Mouse (Mus musculus): ENCODE data around the gene Frmd4a. TPM values are rescaled to one million over a fixed set of nuclear protein-coding genes. Genes with fewer than 3 reads are reported as not detected.
A peak's percentile ranks its signal among the peaks of the same experiment; 100 is the strongest.
"Not testable (repeated sequence)": the region's sequence is repeated elsewhere in the genome, so short reads cannot be mapped to it uniquely, and the experiment has no call there.

Frmd4a gene
- polyA plus RNA-seq, 1 experiment = 106 TPM

DNA sequence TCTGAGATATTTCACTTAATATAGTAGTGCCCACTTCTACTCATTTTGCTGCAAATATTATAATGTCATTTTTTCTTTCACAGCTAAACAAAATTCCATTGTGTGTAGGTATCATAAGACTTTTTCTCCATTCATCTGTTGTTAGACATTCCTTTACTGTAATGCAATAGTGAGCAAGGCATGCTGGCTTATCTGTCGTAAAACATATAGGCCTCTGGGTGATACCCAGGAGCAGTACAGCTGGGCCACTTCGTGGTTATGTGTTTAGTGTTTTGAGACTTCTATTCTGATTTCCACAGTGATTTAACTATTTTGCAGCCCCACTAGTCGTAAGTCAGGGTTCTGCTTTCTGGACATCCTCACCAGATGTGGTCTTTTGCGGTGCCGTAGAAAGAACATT is 236.6 kb downstream of the Frmd4a start:
- DNase-seq (ENCODE audit: low read depth) = no peak

GRCm38 (mm10) chr2:4256242-4256641 is 238.7 kb downstream of the Frmd4a start:
- no peak for DNase-seq (ENCODE audit: low read depth)
- TF ChIP-seq POLR2A (IDR thresholded peaks at IDR 0.05; ENCODE audit: borderline replicate concordance, extremely low read depth, insufficient read depth, insufficient read length, poor library complexity, severe bottlenecking) (no peak), CTCF (IDR thresholded peaks at IDR 0.05; ENCODE audit: borderline replicate concordance, extremely low read depth, insufficient read depth, insufficient read length) (no peak)

More for the DNA sequence above, 236.6 kb downstream of the Frmd4a start:
- no peak for TF ChIP-seq POLR2A (IDR thresholded peaks at IDR 0.05; ENCODE audit: borderline replicate concordance, extremely low read depth, insufficient read depth, insufficient read length, poor library complexity, severe bottlenecking)
- no peak for TF ChIP-seq CTCF (IDR thresholded peaks at IDR 0.05; ENCODE audit: borderline replicate concordance, extremely low read depth, insufficient read depth, insufficient read length)

DNA sequence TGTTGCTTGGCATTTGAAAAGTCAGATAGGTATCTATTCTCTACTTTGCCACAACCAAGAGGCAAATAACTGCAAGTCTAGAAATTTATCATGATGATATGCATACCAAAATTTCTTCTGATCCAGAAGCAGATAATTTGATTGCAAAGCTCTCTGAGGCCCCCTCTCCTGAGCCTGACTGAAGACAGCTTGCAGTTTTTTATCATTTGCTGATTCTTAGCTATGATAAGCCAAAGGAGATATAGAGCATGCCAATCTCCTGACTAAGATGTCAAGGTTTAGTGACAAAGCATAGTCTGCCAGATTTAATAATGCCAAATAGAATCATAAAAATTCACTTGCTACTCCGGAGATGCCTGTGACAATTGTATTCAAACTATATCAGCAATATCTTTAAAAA is 240.1 kb downstream of the Frmd4a start:
- DNase-seq (ENCODE audit: low read depth) = no peak
- TF ChIP-seq POLR2A (IDR thresholded peaks at IDR 0.05; ENCODE audit: borderline replicate concordance, extremely low read depth, insufficient read depth, insufficient read length, poor library complexity, severe bottlenecking) = no peak
- TF ChIP-seq CTCF (IDR thresholded peaks at IDR 0.05; ENCODE audit: borderline replicate concordance, extremely low read depth, insufficient read depth, insufficient read length) = no peak

DNA sequence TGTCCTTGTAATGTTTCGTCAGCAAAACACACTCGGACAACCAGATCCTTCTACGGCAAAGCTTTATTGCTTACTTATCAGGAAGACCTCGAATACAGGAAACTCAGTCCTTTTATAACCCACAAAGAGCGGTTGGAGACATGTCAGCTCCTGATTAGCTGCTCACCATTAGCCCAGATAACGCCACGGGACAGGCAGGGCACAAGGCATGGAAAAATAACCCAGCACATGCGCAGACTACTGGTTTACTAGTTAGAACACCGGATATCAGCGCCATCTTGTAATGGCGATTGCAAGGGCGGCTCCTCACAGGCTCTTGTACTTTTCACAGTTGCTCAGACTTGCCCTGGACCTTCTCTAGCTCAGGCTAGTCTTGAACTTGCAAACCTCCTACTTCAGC is 241.3 kb downstream of the Frmd4a start:
- not testable (repeated sequence) for DNase-seq (ENCODE audit: low read depth)

DNA sequence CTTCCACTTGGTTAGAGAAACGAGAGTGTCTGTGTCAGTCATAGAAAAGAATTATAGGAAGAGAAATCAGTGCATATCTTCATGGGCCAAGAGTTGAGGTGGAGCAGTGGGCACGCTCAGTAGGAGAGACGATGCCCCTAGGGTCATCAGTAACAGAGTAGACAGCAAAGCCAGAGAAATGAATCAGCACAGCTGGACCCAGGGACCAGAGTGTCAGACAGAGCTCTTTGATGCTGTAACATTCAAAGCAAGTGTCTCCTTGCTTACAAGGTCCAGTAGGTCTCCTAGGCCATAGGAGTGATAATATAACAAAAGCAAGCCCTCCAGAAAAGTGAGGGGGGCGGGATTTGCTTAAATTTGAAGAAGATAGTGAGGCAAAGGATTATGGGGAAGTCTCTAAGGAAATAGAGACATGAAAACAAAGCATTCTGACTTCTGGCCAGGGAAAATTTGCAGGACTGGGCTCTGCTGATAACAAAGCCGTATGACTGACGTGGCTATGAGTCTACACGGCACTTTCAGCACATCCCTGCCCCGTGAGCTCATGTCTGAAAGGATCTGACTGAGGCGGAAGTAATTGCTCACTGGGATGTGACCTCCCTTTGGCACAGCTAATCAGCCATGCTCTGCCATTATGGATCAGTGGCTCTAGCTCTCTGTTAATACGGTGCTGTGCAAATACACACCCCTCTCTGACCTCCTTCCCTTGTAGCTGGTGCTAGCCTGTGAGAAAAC is 243.0 kb downstream of the Frmd4a start:
- TF ChIP-seq POLR2A (IDR thresholded peaks at IDR 0.05; ENCODE audit: borderline replicate concordance, extremely low read depth, insufficient read depth, insufficient read length, poor library complexity, severe bottlenecking) (no peak), CTCF (IDR thresholded peaks at IDR 0.05; ENCODE audit: borderline replicate concordance, extremely low read depth, insufficient read depth, insufficient read length) (no peak)
- peak; percentile 76 for DNase-seq (ENCODE audit: low read depth)

DNA sequence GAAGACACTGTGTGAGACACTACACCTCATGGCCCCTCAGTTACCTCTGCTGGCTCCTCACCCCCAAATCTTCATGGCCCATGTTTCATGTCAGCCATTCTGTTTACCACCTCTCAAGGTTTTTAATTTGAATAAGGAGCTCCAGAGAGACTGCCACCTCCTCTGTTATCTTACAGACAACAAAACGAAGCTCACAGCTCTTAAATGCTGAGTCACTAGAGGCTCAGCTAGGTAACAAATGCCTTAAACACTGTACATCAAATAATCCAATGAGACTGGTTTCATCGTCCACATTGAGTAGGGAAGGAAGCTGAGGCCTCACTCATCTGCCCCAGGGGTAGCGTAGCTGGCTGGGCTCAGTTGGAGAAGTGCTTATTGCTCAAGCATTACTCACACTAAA is 245.2 kb downstream of the Frmd4a start:
- TF ChIP-seq CTCF (IDR thresholded peaks at IDR 0.05; ENCODE audit: borderline replicate concordance, extremely low read depth, insufficient read depth, insufficient read length) (no peak), POLR2A (IDR thresholded peaks at IDR 0.05; ENCODE audit: borderline replicate concordance, extremely low read depth, insufficient read depth, insufficient read length, poor library complexity, severe bottlenecking) (no peak)
- DNase-seq (ENCODE audit: low read depth) = no peak

GRCm38 (mm10) chr2:4267377-4267776 is 249.9 kb downstream of the Frmd4a start:
- no peak for DNase-seq (ENCODE audit: low read depth)
- no peak for TF ChIP-seq POLR2A (IDR thresholded peaks at IDR 0.05; ENCODE audit: borderline replicate concordance, extremely low read depth, insufficient read depth, insufficient read length, poor library complexity, severe bottlenecking)
- no peak for TF ChIP-seq CTCF (IDR thresholded peaks at IDR 0.05; ENCODE audit: borderline replicate concordance, extremely low read depth, insufficient read depth, insufficient read length)

GRCm38 (mm10) chr2:4282777-4283176 is 265.3 kb downstream of the Frmd4a start:
- no peak for DNase-seq (ENCODE audit: low read depth)
- no peak for TF ChIP-seq CTCF (IDR thresholded peaks at IDR 0.05; ENCODE audit: borderline replicate concordance, extremely low read depth, insufficient read depth, insufficient read length)
- TF ChIP-seq POLR2A (IDR thresholded peaks at IDR 0.05; ENCODE audit: borderline replicate concordance, extremely low read depth, insufficient read depth, insufficient read length, poor library complexity, severe bottlenecking) = no peak

GRCm38 (mm10) chr2:4285693-4286291 is 268.3 kb downstream of the Frmd4a start:
- TF ChIP-seq POLR2A (IDR thresholded peaks at IDR 0.05; ENCODE audit: borderline replicate concordance, extremely low read depth, insufficient read depth, insufficient read length, poor library complexity, severe bottlenecking) (no peak), CTCF (IDR thresholded peaks at IDR 0.05; ENCODE audit: borderline replicate concordance, extremely low read depth, insufficient read depth, insufficient read length) (no peak)

DNA sequence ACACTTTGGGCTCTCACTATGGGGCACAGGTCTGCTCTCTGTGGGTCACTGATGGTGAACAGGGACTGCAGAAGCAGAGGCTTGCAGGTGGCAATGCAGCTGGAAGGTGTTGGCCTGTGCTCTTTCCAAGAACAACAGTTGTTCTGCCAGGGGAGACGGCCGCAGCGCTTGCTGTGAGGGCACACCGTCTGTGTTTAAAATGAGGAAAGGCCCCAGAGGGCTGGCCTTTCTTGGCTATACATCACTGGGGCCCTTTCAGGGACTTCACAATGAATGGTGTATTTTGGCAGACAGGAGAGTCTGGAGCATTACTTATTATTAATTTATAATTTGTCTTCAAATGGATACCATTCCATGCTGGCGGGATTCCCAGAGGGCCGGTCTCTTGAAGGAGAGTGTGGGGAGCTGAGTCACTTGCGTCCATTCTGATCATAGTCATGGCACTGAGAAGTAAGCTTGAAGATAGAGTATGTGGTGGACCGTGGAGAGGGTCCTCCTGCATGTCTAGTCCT is 268.9 kb downstream of the Frmd4a start:
- peak; percentile 59 for DNase-seq (ENCODE audit: low read depth)
- TF ChIP-seq POLR2A (IDR thresholded peaks at IDR 0.05; ENCODE audit: borderline replicate concordance, extremely low read depth, insufficient read depth, insufficient read length, poor library complexity, severe bottlenecking) = no peak
- no peak for TF ChIP-seq CTCF (IDR thresholded peaks at IDR 0.05; ENCODE audit: borderline replicate concordance, extremely low read depth, insufficient read depth, insufficient read length)

More at GRCm38 (mm10) chr2:4285693-4286291, 268.3 kb downstream of the Frmd4a start:
- no peak for DNase-seq (ENCODE audit: low read depth)

- no peak for TF ChIP-seq POLR2A (IDR thresholded peaks at IDR 0.05; ENCODE audit: borderline replicate concordance, extremely low read depth, insufficient read depth, insufficient read length, poor library complexity, severe bottlenecking)
- no peak for TF ChIP-seq CTCF (IDR thresholded peaks at IDR 0.05; ENCODE audit: borderline replicate concordance, extremely low read depth, insufficient read depth, insufficient read length)
- DNase-seq (ENCODE audit: low read depth) = no peak
Observed at GRCm38 (mm10) chr2:4290475-4290874, 273.0 kb downstream of the Frmd4a start.

DNA sequence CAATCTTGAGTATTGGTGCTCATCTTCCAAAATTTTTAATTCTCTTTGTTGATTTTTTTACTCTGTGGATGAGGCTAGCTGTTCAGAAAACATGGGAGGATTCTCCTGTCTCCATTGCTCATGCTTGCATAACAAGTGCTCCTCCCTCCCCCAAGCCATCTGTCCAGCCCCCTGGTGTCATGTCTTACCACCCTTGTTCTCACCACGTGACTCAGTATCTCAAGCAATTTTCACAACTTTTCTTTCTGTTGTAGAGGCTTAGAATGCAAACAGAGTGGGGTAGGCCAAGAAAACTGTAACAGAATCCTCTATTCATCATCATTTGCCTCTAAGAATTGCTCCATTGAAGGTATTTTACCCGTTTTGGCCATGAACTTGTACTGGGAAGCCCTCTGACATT is 273.6 kb downstream of the Frmd4a start:
- TF ChIP-seq CTCF (IDR thresholded peaks at IDR 0.05; ENCODE audit: borderline replicate concordance, extremely low read depth, insufficient read depth, insufficient read length) (no peak), POLR2A (IDR thresholded peaks at IDR 0.05; ENCODE audit: borderline replicate concordance, extremely low read depth, insufficient read depth, insufficient read length, poor library complexity, severe bottlenecking) (no peak)
- DNase-seq (ENCODE audit: low read depth) = no peak
